Mouse (Mus musculus) gastrocnemius, postnatal 14 days (tissue): Measurements from ENCODE around the gene Xlr4b. TPM values are rescaled to one million over a fixed set of nuclear protein-coding genes. Genes with fewer than 3 reads are reported as not detected.
"Not testable (repeated sequence)": the region's sequence is repeated elsewhere in the genome, so short reads cannot be mapped to it uniquely, and the experiment has no call there.

Experiments used
- DNase-seq: peaks from one replicate; pipeline ENCODE4 v3.0.0; 2021; ENCODE audit warnings: mixed read lengths
- intact Hi-C: fragments of 180-260 bp; cut with DNase I; formaldehyde crosslinking; loops from one replicate; pipeline ENCODE4 v1.15.1; 2025; ENCODE audit warnings: low total_unique reads
- long read RNA-seq, 2 experiments: library from polyadenylated mRNA; stranded (forward); transcript quantifications; one replicate each; pipeline ENCODE4 v2.0.0; 2021
- total RNA-seq, 2 experiments: library from RNA; stranded (reverse); gene quantifications; 2 replicates each; pipeline ENCODE4 v1.2.3; 2021

Gene Xlr4b
- total RNA-seq, result not detected
- long read RNA-seq, experiment 1, result 0 reads
- long read RNA-seq, experiment 2, result 0 reads

- intact Hi-C loops, DNase-seq: not testable (repeated sequence)
These were observed at the start of gene Xlr4b for GRCm38 (mm10) chrX:73213819-73214564. Gene Xlr4b, plus strand, starts transcription at chrX:73214333.

- DNase-seq, intact Hi-C loops: not testable (repeated sequence)
These were observed 37.2 kb upstream of the Xlr4b start, which contains the start of gene Spin2d for GRCm38 (mm10) chrX:73176889-73177288. Gene Spin2d, minus strand, starts transcription at chrX:73176989.

GRCm38 (mm10) chrX:73191934-73192333 lies 22.2 kb upstream of the Xlr4b start, which contains the start of gene Xlr3b:
Gene Xlr3b, plus strand, starts transcription at chrX:73192207.
- DNase-seq, intact Hi-C loops: not testable (repeated sequence)

- no peak for DNase-seq
These were observed 11.2 kb downstream of the Xlr4b start for GRCm38 (mm10) chrX:73225365-73225764.

GRCm38 (mm10) chrX:73227914-73228605 lies 13.9 kb downstream of the Xlr4b start, which contains the start of gene F8a:
Gene F8a, plus strand, starts transcription at chrX:73228291.
- intact Hi-C loops, result no loop called here
- DNase-seq, result peak; percentile 75

More at GRCm38 (mm10) chrX:73225365-73225764, 11.2 kb downstream of the Xlr4b start:
- intact Hi-C loops, result no loop called here

GRCm38 (mm10) chrX:73228606-73229214 lies 14.6 kb downstream of the Xlr4b start:
- DNase-seq, result peak; percentile 59
- intact Hi-C loops, result no loop called here

GRCm38 (mm10) chrX:73229288-73229687 lies 15.2 kb downstream of the Xlr4b start:
- no peak for DNase-seq
- intact Hi-C loops, result no loop called here

- DNase-seq, intact Hi-C loops: not testable (repeated sequence)
These were observed 28.7 kb downstream of the Xlr4b start, which contains the start of gene Xlr4c for GRCm38 (mm10) chrX:73242821-73243325. Gene Xlr4c, minus strand, starts transcription at chrX:73243130.

GRCm38 (mm10) chrX:73262428-73262827 lies 48.3 kb downstream of the Xlr4b start:
- not testable (repeated sequence) for DNase-seq

GRCm38 (mm10) chrX:73265270-73265669 lies 51.1 kb downstream of the Xlr4b start, which contains the start of gene Xlr3c:
Gene Xlr3c, minus strand, starts transcription at chrX:73265390.
- intact Hi-C loops, DNase-seq: not testable (repeated sequence)

More at GRCm38 (mm10) chrX:73262428-73262827, 48.3 kb downstream of the Xlr4b start:
- intact Hi-C loops, result not testable (repeated sequence)

Other genes with a start within 250 kb of the Xlr4b start
- 1 to 10 TPM; 5.5 to 8.7 TPM for gene Zfp185, start 227.0 kb upstream of the Xlr4b start, total RNA-seq
- gene Pnma5, start 177.2 kb upstream of the Xlr4b start, total RNA-seq, result not detected
- gene Pnma3, start 149.5 kb upstream of the Xlr4b start, total RNA-seq, result not detected
- under 1 TPM in 1 of 2 experiments, not detected in 1; 0.82 TPM for gene Xlr4a, start 131.9 kb upstream of the Xlr4b start, total RNA-seq
- gene Xlr3a, start 117.2 kb upstream of the Xlr4b start, total RNA-seq, result under 1 TPM; 0.38 to 0.68 TPM
- gene Gm14685, start 97.3 kb upstream of the Xlr4b start, total RNA-seq, result not detected
- not detected for gene Xlr5b, start 65.5 kb upstream of the Xlr4b start, total RNA-seq
- not detected for gene DXBay18, start 64.9 kb upstream of the Xlr4b start, total RNA-seq
- not detected for gene Spin2d, start 37.3 kb upstream of the Xlr4b start, total RNA-seq
- 1 to 10 TPM; 2.7 to 4.8 TPM for gene Xlr3b, start 22.1 kb upstream of the Xlr4b start, total RNA-seq
- gene F8a, start 14.0 kb downstream of the Xlr4b start, total RNA-seq, result 1 to 10 TPM; 7.2 to 8.6 TPM
- not detected for gene Xlr4c, start 28.8 kb downstream of the Xlr4b start, total RNA-seq
- under 1 TPM in 1 of 2 experiments, not detected in 1; 0.31 TPM for gene Xlr3c, start 51.1 kb downstream of the Xlr4b start, total RNA-seq
- not detected for gene Xlr5a, start 78.6 kb downstream of the Xlr4b start, total RNA-seq
- gene Xlr5c, start 78.6 kb downstream of the Xlr4b start, total RNA-seq, result not detected
- not detected for gene Gm45015, start 122.5 kb downstream of the Xlr4b start, total RNA-seq
- gene Zfp275, start 128.3 kb downstream of the Xlr4b start, total RNA-seq, result 1 to 10 TPM; 5.5 to 6.1 TPM
- gene Gm18336, start 184.4 kb downstream of the Xlr4b start, total RNA-seq, result not detected
- gene Zfp92, start 196.8 kb downstream of the Xlr4b start, total RNA-seq, result under 1 TPM; 0.04 TPM
- not detected for gene Trex2, start 221.0 kb downstream of the Xlr4b start, total RNA-seq
- gene Haus7, start 244.7 kb downstream of the Xlr4b start, total RNA-seq, result 10 to 100 TPM; 15.7 to 20.4 TPM